Mouse (Mus musculus) bone marrow macrophage, adult 2 months (primary cell): ENCODE measurements at regions not wholly inside any gene's neighbourhood (a gene's known extent, or its start where the extent isn't known, plus 50 kb on each side); places are given as distances from the start of the nearest gene placed in this dataset.

Source experiments
- CTCF ChIP-seq: IDR thresholded peaks from 2 replicates; pipeline ENCODE4 v1.5.1; 2012; ENCODE audit warnings: low read depth, mild to moderate bottlenecking, low read length, moderate library complexity
- POLR2A ChIP-seq: IDR thresholded peaks from 2 replicates; pipeline ENCODE4 v1.6.1; 2012; ENCODE audit warnings: mild to moderate bottlenecking, low read depth, low read length, borderline replicate concordance

DNA sequence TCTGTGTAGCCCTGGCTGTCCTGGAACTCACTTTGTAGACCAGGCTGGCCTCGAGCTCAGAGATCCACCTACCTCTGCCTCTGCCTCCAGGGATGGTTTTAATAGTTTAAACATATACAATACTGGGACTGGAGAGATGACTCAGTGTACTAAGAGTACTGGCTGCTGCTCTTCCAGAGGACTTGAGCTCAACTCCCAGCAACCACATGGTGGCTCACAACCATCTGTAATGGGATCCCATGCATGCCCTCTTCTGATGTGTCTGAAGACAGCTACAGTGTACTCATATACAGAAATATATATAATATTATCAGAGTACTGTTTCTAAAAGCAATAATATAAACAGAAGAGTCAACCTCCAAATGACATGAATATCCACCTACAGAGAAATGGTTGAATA, 240.7 kb upstream of the Tsc22d2 start:
- TF ChIP-seq CTCF: no peak
- TF ChIP-seq POLR2A: no peak
